Mouse (Mus musculus) spleen, postnatal 4 days (tissue): ENCODE measurements at regions not wholly inside any gene's neighbourhood (a gene's known extent, or its start where the extent isn't known, plus 50 kb on each side); places are given as distances from the start of the nearest gene placed in this dataset.
A peak's percentile ranks its signal among the peaks of the same experiment; 100 is the strongest.

Experiments
- DNase-seq, 2 experiments: peaks; one replicate each; pipeline ENCODE4 v3.0.0; 2022; ENCODE audit warnings: low spot score in 2 of 2

GRCm38 (mm10) chr19:15649368-15649767 lies 297.8 kb downstream of the Psat1 start:
- peak; percentile 19 to 68 for DNase-seq

GRCm38 (mm10) chr19:15647313-15647712 lies 299.8 kb downstream of the Psat1 start:
- no peak for DNase-seq

GRCm38 (mm10) chr19:15644786-15645185 lies 302.4 kb downstream of the Psat1 start:
- no peak for DNase-seq

GRCm38 (mm10) chr19:15617233-15617915 lies 329.8 kb downstream of the Psat1 start:
- DNase-seq: peak in 1 of 2 experiments; percentile 66

- no peak for DNase-seq
These were observed 332.2 kb downstream of the Psat1 start for GRCm38 (mm10) chr19:15614648-15615561.

GRCm38 (mm10) chr19:15611137-15611758 lies 335.9 kb downstream of the Psat1 start:
- no peak for DNase-seq

- no peak for DNase-seq
These were observed 340.7 kb downstream of the Psat1 start for GRCm38 (mm10) chr19:15606440-15606839.

GRCm38 (mm10) chr19:15592821-15593220 lies 354.3 kb downstream of the Psat1 start:
- no peak for DNase-seq

GRCm38 (mm10) chr19:15583782-15584693 lies 363.1 kb downstream of the Psat1 start:
- DNase-seq: no peak

GRCm38 (mm10) chr19:15583106-15583781 lies 363.9 kb downstream of the Psat1 start:
- DNase-seq: no peak

GRCm38 (mm10) chr19:15571204-15571603 lies 375.9 kb downstream of the Psat1 start:
- DNase-seq: no peak

- DNase-seq: no peak
These were observed 385.6 kb downstream of the Psat1 start for GRCm38 (mm10) chr19:15561511-15561910.

- no peak for DNase-seq
These were observed 393.2 kb downstream of the Psat1 start for GRCm38 (mm10) chr19:15553953-15554352.

GRCm38 (mm10) chr19:15517853-15518252 lies 429.3 kb downstream of the Psat1 start:
- no peak for DNase-seq

- DNase-seq: no peak
These were observed 430.4 kb downstream of the Psat1 start for GRCm38 (mm10) chr19:15516566-15517305.

GRCm38 (mm10) chr19:15513197-15513596 lies 433.9 kb downstream of the Psat1 start:
- DNase-seq: no peak

- no peak for DNase-seq
These were observed 436.7 kb downstream of the Psat1 start for GRCm38 (mm10) chr19:15510395-15510794.

- DNase-seq: no peak
These were observed 444.2 kb downstream of the Psat1 start for GRCm38 (mm10) chr19:15502985-15503354.

GRCm38 (mm10) chr19:15502315-15502984 lies 444.7 kb downstream of the Psat1 start:
- no peak for DNase-seq

GRCm38 (mm10) chr19:15495532-15495931 lies 451.6 kb downstream of the Psat1 start:
- DNase-seq: no peak
